Mouse (Mus musculus): ENCODE data around the gene Tspan9.
A peak's percentile ranks its signal among the peaks of the same experiment; 100 is the strongest.

The Tspan9 gene

GRCm38 (mm10) chr6:128104712-128105324, 38.6 kb downstream of the Tspan9 start:
- DNase-seq (ENCODE audit: extremely low read depth, low read depth, low spot score) = peak; percentile 91

GRCm38 (mm10) chr6:128103874-128104273, 39.5 kb downstream of the Tspan9 start:
- DNase-seq (ENCODE audit: extremely low read depth, low read depth, low spot score) = no peak

- no peak for DNase-seq (ENCODE audit: extremely low read depth, low read depth, low spot score)
Observed at GRCm38 (mm10) chr6:128102296-128102999, 40.9 kb downstream of the Tspan9 start.

- DNase-seq (ENCODE audit: extremely low read depth, low read depth, low spot score) = no peak
Observed at GRCm38 (mm10) chr6:128099871-128100270, 43.5 kb downstream of the Tspan9 start.

- DNase-seq (ENCODE audit: extremely low read depth, low read depth, low spot score) = no peak
Observed at GRCm38 (mm10) chr6:128099190-128099589, 44.2 kb downstream of the Tspan9 start.

GRCm38 (mm10) chr6:128096521-128096920, 46.9 kb downstream of the Tspan9 start:
- no peak for DNase-seq (ENCODE audit: extremely low read depth, low read depth, low spot score)

GRCm38 (mm10) chr6:128095906-128096305, 47.5 kb downstream of the Tspan9 start:
- no peak for DNase-seq (ENCODE audit: extremely low read depth, low read depth, low spot score)

GRCm38 (mm10) chr6:128095131-128095530, 48.3 kb downstream of the Tspan9 start:
- DNase-seq (ENCODE audit: extremely low read depth, low read depth, low spot score) = no peak

- no peak for DNase-seq (ENCODE audit: extremely low read depth, low read depth, low spot score)
Observed at GRCm38 (mm10) chr6:128093856-128094628, 49.4 kb downstream of the Tspan9 start.

GRCm38 (mm10) chr6:128092621-128093020, 50.8 kb downstream of the Tspan9 start:
- DNase-seq (ENCODE audit: extremely low read depth, low read depth, low spot score) = no peak

- DNase-seq (ENCODE audit: extremely low read depth, low read depth, low spot score) = no peak
Observed at GRCm38 (mm10) chr6:128091833-128092166, 51.6 kb downstream of the Tspan9 start.

- no peak for DNase-seq (ENCODE audit: extremely low read depth, low read depth, low spot score)
Observed at GRCm38 (mm10) chr6:128090985-128091832, 52.2 kb downstream of the Tspan9 start.

- no peak for DNase-seq (ENCODE audit: extremely low read depth, low read depth, low spot score)
Observed at GRCm38 (mm10) chr6:128089770-128090702, 53.4 kb downstream of the Tspan9 start.

- no peak for DNase-seq (ENCODE audit: extremely low read depth, low read depth, low spot score)
Observed at GRCm38 (mm10) chr6:128088746-128089523, 54.5 kb downstream of the Tspan9 start.

GRCm38 (mm10) chr6:128085488-128086066, 57.8 kb downstream of the Tspan9 start:
- no peak for DNase-seq (ENCODE audit: extremely low read depth, low read depth, low spot score)

- no peak for DNase-seq (ENCODE audit: extremely low read depth, low read depth, low spot score)
Observed at GRCm38 (mm10) chr6:128083305-128083704, 60.1 kb downstream of the Tspan9 start.

GRCm38 (mm10) chr6:128081781-128082180, 61.6 kb downstream of the Tspan9 start:
- no peak for DNase-seq (ENCODE audit: extremely low read depth, low read depth, low spot score)

- DNase-seq (ENCODE audit: extremely low read depth, low read depth, low spot score) = no peak
Observed at GRCm38 (mm10) chr6:128081293-128081692, 62.1 kb downstream of the Tspan9 start.

Measured in fat pad, adult 2 months (tissue).